Mouse (Mus musculus): ENCODE results near the gene Rpl34. TPM values are rescaled to one million over a fixed set of nuclear protein-coding genes. Genes with fewer than 3 reads are reported as not detected.

The Rpl34 gene
- polyA plus RNA-seq, 1 experiment from 2014 or later = 772 TPM

- Histone ChIP-seq H3K27me3 (ENCODE audit: insufficient read depth, poor library complexity, severe bottlenecking) (no peaks in the 10 kb centered on the region), H3K4me3 (no peak overlapping the region), H3K27ac (no peak overlapping the region), H3K9me3 (no peaks in the 10 kb centered on the region), H3K36me3 (peaks cover 49% of the 10 kb centered on the region), H3K4me1 (replicated peaks) (peaks cover 22% of the 10 kb centered on the region)
- 90% methylated on average over 4 of the region's 4 CpGs for WGBS
- DNase-seq (ENCODE audit: low spot score) = no peak
Measured at GRCm38 (mm10) chr3:130727676-130728075, 2.5 kb downstream of the Rpl34 start.

GRCm38 (mm10) chr3:130727036-130727435, 3.2 kb downstream of the Rpl34 start:
- WGBS = 93% methylated on average over 1 of the region's 1 CpGs

GRCm38 (mm10) chr3:130725718-130726117, 4.5 kb downstream of the Rpl34 start:
- DNase-seq (ENCODE audit: low spot score) = no peak
- H3K9me3 ChIP-seq = no peaks in the 10 kb centered on the region
- peaks cover 17% of the 10 kb centered on the region for H3K4me1 ChIP-seq (replicated peaks)
- peaks cover 49% of the 10 kb centered on the region for H3K36me3 ChIP-seq
- no peak overlapping the region for H3K4me3 ChIP-seq
- no peak overlapping the region for H3K27ac ChIP-seq
- H3K27me3 ChIP-seq (ENCODE audit: insufficient read depth, poor library complexity, severe bottlenecking) = no peaks in the 10 kb centered on the region
- 68% methylated on average over 2 of the region's 2 CpGs for WGBS

More at GRCm38 (mm10) chr3:130727036-130727435, 3.2 kb downstream of the Rpl34 start:
- Histone ChIP-seq H3K27ac (no peak overlapping the region), H3K4me3 (no peak overlapping the region), H3K36me3 (peaks cover 49% of the 10 kb centered on the region), H3K9me3 (no peaks in the 10 kb centered on the region), H3K4me1 (replicated peaks) (peaks cover 22% of the 10 kb centered on the region), H3K27me3 (ENCODE audit: insufficient read depth, poor library complexity, severe bottlenecking) (no peaks in the 10 kb centered on the region)
- DNase-seq (ENCODE audit: low spot score) = no peak

- Histone ChIP-seq H3K27me3 (ENCODE audit: insufficient read depth, poor library complexity, severe bottlenecking) (no peaks in the 10 kb centered on the region), H3K4me1 (replicated peaks) (no peaks in the 10 kb centered on the region), H3K4me3 (no peak overlapping the region), H3K27ac (no peak overlapping the region), H3K36me3 (peaks cover 37% of the 10 kb centered on the region), H3K9me3 (no peaks in the 10 kb centered on the region)
- DNase-seq (ENCODE audit: low spot score) = no peak
- WGBS = 82% methylated on average over 11 of the region's 11 CpGs
Measured at GRCm38 (mm10) chr3:130722733-130723478, 7.3 kb downstream of the Rpl34 start.

GRCm38 (mm10) chr3:130720225-130720624, 10.0 kb downstream of the Rpl34 start:
- H3K27me3 ChIP-seq (ENCODE audit: insufficient read depth, poor library complexity, severe bottlenecking) = no peaks in the 10 kb centered on the region
- H3K27ac ChIP-seq = no peak overlapping the region
- no peaks in the 10 kb centered on the region for H3K9me3 ChIP-seq
- no peak for DNase-seq (ENCODE audit: low spot score)
- H3K4me3 ChIP-seq = no peak overlapping the region
- H3K36me3 ChIP-seq = peaks cover 10% of the 10 kb centered on the region
- no peaks in the 10 kb centered on the region for H3K4me1 ChIP-seq (replicated peaks)
- 87% methylated on average over 4 of the region's 4 CpGs for WGBS

- Histone ChIP-seq H3K4me3 (no peak overlapping the region), H3K27ac (no peak overlapping the region), H3K9me3 (no peaks in the 10 kb centered on the region), H3K36me3 (no peaks in the 10 kb centered on the region), H3K27me3 (ENCODE audit: insufficient read depth, poor library complexity, severe bottlenecking) (no peaks in the 10 kb centered on the region), H3K4me1 (replicated peaks) (0 out of 2 replicates have a peak, but pooled peaks cover 3% of the 10 kb centered on the region)
- DNase-seq (ENCODE audit: low spot score) = no peak
- WGBS = 92% methylated on average over 4 of the region's 4 CpGs
Measured at GRCm38 (mm10) chr3:130718871-130719270, 11.3 kb downstream of the Rpl34 start.

GRCm38 (mm10) chr3:130716555-130716954, 13.6 kb downstream of the Rpl34 start:
- H3K27me3 ChIP-seq (ENCODE audit: insufficient read depth, poor library complexity, severe bottlenecking) = no peaks in the 10 kb centered on the region
- DNase-seq (ENCODE audit: low spot score) = no peak
- no peaks in the 10 kb centered on the region for H3K9me3 ChIP-seq
- H3K4me1 ChIP-seq (replicated peaks) = 0 out of 2 replicates have a peak, but pooled peaks cover 3% of the 10 kb centered on the region
- no peaks in the 10 kb centered on the region for H3K36me3 ChIP-seq
- H3K4me3 ChIP-seq = no peak overlapping the region
- no peak overlapping the region for H3K27ac ChIP-seq
- WGBS = 87% methylated on average over 7 of the region's 7 CpGs

GRCm38 (mm10) chr3:130714775-130715568, 15.2 kb downstream of the Rpl34 start:
- Histone ChIP-seq H3K4me1 (replicated peaks) (peaks cover 6% of the 10 kb centered on the region; the same call in 1 of the 2 replicates), H3K27ac (no peak overlapping the region)
- 23% methylated on average over 22 of the region's 22 CpGs for WGBS

GRCm38 (mm10) chr3:130712891-130713290, 17.3 kb downstream of the Rpl34 start:
- peaks cover 15% of the 10 kb centered on the region for H3K4me1 ChIP-seq (replicated peaks)
- H3K27ac ChIP-seq = no peak overlapping the region
- no peak overlapping the region for H3K4me3 ChIP-seq
- WGBS = 67% methylated on average over 6 of the region's 6 CpGs
- no peaks in the 10 kb centered on the region for H3K36me3 ChIP-seq
- H3K27me3 ChIP-seq (ENCODE audit: insufficient read depth, poor library complexity, severe bottlenecking) = no peaks in the 10 kb centered on the region
- no peaks in the 10 kb centered on the region for H3K9me3 ChIP-seq
- no peak for DNase-seq (ENCODE audit: low spot score)

More at GRCm38 (mm10) chr3:130714775-130715568, 15.2 kb downstream of the Rpl34 start:
- Histone ChIP-seq H3K4me3 (peak overlapping the region; percentile 46), H3K36me3 (no peaks in the 10 kb centered on the region), H3K9me3 (no peaks in the 10 kb centered on the region), H3K27me3 (ENCODE audit: insufficient read depth, poor library complexity, severe bottlenecking) (no peaks in the 10 kb centered on the region)
- DNase-seq (ENCODE audit: low spot score) = peak; percentile 56

- Histone ChIP-seq H3K36me3 (peaks cover 4% of the 10 kb centered on the region; the same call in 1 of the 2 replicates), H3K4me1 (replicated peaks) (peaks cover 23% of the 10 kb centered on the region), H3K27me3 (ENCODE audit: insufficient read depth, poor library complexity, severe bottlenecking) (no peaks in the 10 kb centered on the region), H3K4me3 (peak overlapping the region; percentile 67), H3K9me3 (no peaks in the 10 kb centered on the region), H3K27ac (peak overlapping the region; percentile 92; the same call in 1 of the 2 replicates)
- WGBS = 64% methylated on average over 7 of the region's 7 CpGs
- no peak for DNase-seq (ENCODE audit: low spot score)
Measured at GRCm38 (mm10) chr3:130710103-130710502, 20.1 kb downstream of the Rpl34 start.

GRCm38 (mm10) chr3:130708967-130709924, 21.0 kb downstream of the Rpl34 start, which contains the start of gene Ostc:
Ostc (minus strand) TSS chr3:130709444.
- WGBS = under 1% methylated on average over 45 of the region's 45 CpGs
- H3K36me3 ChIP-seq = peaks cover 12% of the 10 kb centered on the region
- DNase-seq (ENCODE audit: low spot score) = peak; percentile 92
- H3K4me3 ChIP-seq = peak within 1 kb of the TSS; percentile 67
- peaks cover 19% of the 10 kb centered on the region for H3K4me1 ChIP-seq (replicated peaks)
- no peaks in the 10 kb centered on the region for H3K9me3 ChIP-seq
- H3K27ac ChIP-seq = peak within 1 kb of the TSS; percentile 92
- no peaks in the 10 kb centered on the region for H3K27me3 ChIP-seq (ENCODE audit: insufficient read depth, poor library complexity, severe bottlenecking)

- Histone ChIP-seq H3K27ac (peak overlapping the region; percentile 92), H3K9me3 (no peaks in the 10 kb centered on the region), H3K36me3 (peaks cover 19% of the 10 kb centered on the region), H3K27me3 (ENCODE audit: insufficient read depth, poor library complexity, severe bottlenecking) (no peaks in the 10 kb centered on the region), H3K4me3 (peak overlapping the region; percentile 67), H3K4me1 (replicated peaks) (peaks cover 19% of the 10 kb centered on the region)
- DNase-seq (ENCODE audit: low spot score) = no peak
- WGBS = 4% methylated on average over 5 of the region's 5 CpGs
Measured at GRCm38 (mm10) chr3:130708529-130708928, 21.7 kb downstream of the Rpl34 start.
